Mouse (Mus musculus) testis, adult 2 months (tissue): ENCODE data around the gene Tlx2.

Experiments
- CTCF ChIP-seq: fragments of 200-500 bp; IDR thresholded peaks from 2 replicates; pipeline ENCODE4 v1.5.1; 2012; ENCODE audit warnings: low read depth, mild to moderate bottlenecking, inconsistent platforms, low read length, moderate library complexity; ENCODE audit not compliant: control insufficient read depth, insufficient read depth, insufficient replicate concordance
- POLR2A ChIP-seq: fragments of 200-500 bp; IDR thresholded peaks from 2 replicates; pipeline ENCODE4 v1.6.1; 2012; ENCODE audit warnings: low read depth, mild to moderate bottlenecking, inconsistent platforms, low read length, moderate library complexity; ENCODE audit not compliant: control insufficient read depth

- no peak for TF ChIP-seq CTCF
- TF ChIP-seq POLR2A = 0 out of 2 replicates have a peak, but pooled peaks have one; percentile 18
These were observed 36.6 kb downstream of the Tlx2 start, which contains the start of the genes Dok1 and Loxl3 for GRCm38 (mm10) chr6:83033249-83034185.
